Comparison of ENCODE assay signal across 20 mouse cellular contexts in genomic region chr19:25433169-25433690, GRCm38 (mm10).
DNase-seq lines count a peak whose midpoint lies in the region; ATAC-seq and TF ChIP-seq lines count a peak whose summit lies in the region.
"Had no signal": no experiment of that assay in that cellular context is flagged by ENCODE, and none has a peak within 500 bp of the region (broad histone marks: within the 10 kb centered on the region; RNA-seq: fewer than 3 reads in every experiment).

No protein-coding gene starts in this region.

- ATAC-seq in kidney, embryonic 16.5 days (ENCODE audit: low FRiP score, low TSS enrichment): no peak
- no peak for ATAC-seq in stomach, embryonic 15.5 days (ENCODE audit: insufficient read depth, low FRiP score, low read depth)
- ATAC-seq in stomach, postnatal 0 days (ENCODE audit: low FRiP score, low TSS enrichment): no peak
- no peak for ATAC-seq in stomach, embryonic 16.5 days (ENCODE audit: insufficient read depth, low FRiP score)
- ATAC-seq: lung, postnatal 0 days had no signal

- intact Hi-C loops in gastrocnemius, adult 2 months (cut with DNase I): no loop called here

- no peak overlapping the region for H3K4me3 ChIP-seq in gastrocnemius, adult 2 months
- H3K4me3 ChIP-seq in kidney, embryonic 16.5 days (ENCODE audit: low read length): no peak overlapping the region
- H3K4me3 ChIP-seq in stomach, embryonic 15.5 days (replicated peaks): no peak overlapping the region
- no peak overlapping the region for H3K4me3 ChIP-seq in stomach, postnatal 0 days (ENCODE audit: low read depth, low read length)
- no peak overlapping the region for H3K4me3 ChIP-seq in stomach, embryonic 16.5 days (replicated peaks; ENCODE audit: low read length)
- H3K4me3 ChIP-seq: hindbrain, embryonic 10.5 days had no signal

- H3K4me2 ChIP-seq in kidney, embryonic 16.5 days (replicated peaks; ENCODE audit: low read depth, low read length): no peak overlapping the region
- H3K4me2 ChIP-seq in stomach, embryonic 15.5 days: no peak overlapping the region
- H3K4me2 ChIP-seq in stomach, postnatal 0 days (replicated peaks; ENCODE audit: low read depth): no peak overlapping the region
- H3K4me2 ChIP-seq in stomach, embryonic 16.5 days (ENCODE audit: low read depth, low read length): no peak overlapping the region
- H3K4me2 ChIP-seq: liver, embryonic 11.5 days had no signal

- H3K9me3 ChIP-seq in kidney, embryonic 16.5 days (ENCODE audit: low read length): no peaks in the 10 kb centered on the region
- H3K9me3 ChIP-seq in stomach, embryonic 15.5 days: no peaks in the 10 kb centered on the region
- H3K9me3 ChIP-seq in stomach, postnatal 0 days (ENCODE audit: control insufficient read depth, low read length): no peaks in the 10 kb centered on the region
- H3K9me3 ChIP-seq in stomach, embryonic 16.5 days (replicated peaks; ENCODE audit: control insufficient read depth, low read length): no peaks in the 10 kb centered on the region
- H3K9me3 ChIP-seq: hindbrain, embryonic 10.5 days had no signal

- no peak for TF ChIP-seq EP300 in stomach, postnatal 0 days (optimal IDR thresholded peaks at IDR 0.05)

- WGBS in kidney, embryonic 16.5 days: 61% methylated on average over 7 of the region's 7 CpGs
- 55% methylated on average over 7 of the region's 7 CpGs for WGBS in stomach, embryonic 15.5 days
- WGBS in stomach, postnatal 0 days: 56% methylated on average over 7 of the region's 7 CpGs
- WGBS in stomach, embryonic 16.5 days: 56% methylated on average over 7 of the region's 7 CpGs

- peaks cover 21% of the 10 kb centered on the region for H3K36me3 ChIP-seq in kidney, embryonic 16.5 days (ENCODE audit: insufficient read depth, low read length)
- peaks cover 14% of the 10 kb centered on the region for H3K36me3 ChIP-seq in stomach, embryonic 15.5 days
- peaks cover 31% of the 10 kb centered on the region for H3K36me3 ChIP-seq in stomach, postnatal 0 days (ENCODE audit: control insufficient read depth, insufficient read depth, low read length)
- peaks cover 22% of the 10 kb centered on the region for H3K36me3 ChIP-seq in stomach, embryonic 16.5 days (ENCODE audit: control insufficient read depth, insufficient read depth, low read length)
- H3K36me3 ChIP-seq: G1E had no signal

- no peaks in the 10 kb centered on the region for H3K27me3 ChIP-seq in kidney, embryonic 16.5 days (ENCODE audit: insufficient read depth, low read length)
- no peaks in the 10 kb centered on the region for H3K27me3 ChIP-seq in stomach, embryonic 15.5 days (replicated peaks)
- H3K27me3 ChIP-seq in stomach, postnatal 0 days (ENCODE audit: control insufficient read depth, insufficient read depth, low read length): no peaks in the 10 kb centered on the region
- no peaks in the 10 kb centered on the region for H3K27me3 ChIP-seq in stomach, embryonic 16.5 days (ENCODE audit: control insufficient read depth, insufficient read depth, low read length)

- H3K4me1 ChIP-seq in kidney, embryonic 16.5 days (ENCODE audit: insufficient read depth, low read length): peaks cover 14% of the 10 kb centered on the region
- 0 out of 2 replicates have a peak, but pooled peaks cover 4% of the 10 kb centered on the region for H3K4me1 ChIP-seq in stomach, embryonic 15.5 days
- H3K4me1 ChIP-seq in stomach, postnatal 0 days (replicated peaks; ENCODE audit: control insufficient read depth, insufficient read depth): no peaks in the 10 kb centered on the region
- peaks cover 6% of the 10 kb centered on the region; the same call in 1 of the 2 replicates for H3K4me1 ChIP-seq in stomach, embryonic 16.5 days (ENCODE audit: control insufficient read depth, insufficient read depth, low read length)

- peak overlapping the region; percentile 21 for H3K27ac ChIP-seq in gastrocnemius, adult 2 months
- no peak overlapping the region for H3K27ac ChIP-seq in kidney, embryonic 16.5 days (ENCODE audit: low read length)
- 0 out of 2 replicates have a peak overlapping the region, but pooled peaks have one; percentile 8 for H3K27ac ChIP-seq in stomach, embryonic 15.5 days
- no peak overlapping the region for H3K27ac ChIP-seq in stomach, postnatal 0 days (replicated peaks)
- peak overlapping the region; percentile 38 for H3K27ac ChIP-seq in stomach, embryonic 16.5 days (ENCODE audit: low read length)
- H3K27ac ChIP-seq: hindbrain, embryonic 10.5 days had no signal

- no peak for TF ChIP-seq CTCF in gastrocnemius, adult 2 months (IDR thresholded peaks at IDR 0.05)
- no peak for TF ChIP-seq CTCF in stomach, postnatal 0 days (IDR thresholded peaks at IDR 0.05; ENCODE audit: low read depth)

- no peak overlapping the region for H3K9ac ChIP-seq in kidney, embryonic 16.5 days (replicated peaks; ENCODE audit: low read length)
- H3K9ac ChIP-seq in stomach, embryonic 15.5 days: no peak overlapping the region
- no peak overlapping the region for H3K9ac ChIP-seq in stomach, postnatal 0 days (ENCODE audit: low read length)
- no peak overlapping the region for H3K9ac ChIP-seq in stomach, embryonic 16.5 days (ENCODE audit: low read length)

- DNase-seq in gastrocnemius, adult 2 months: no peak
- no peak for DNase-seq in gastrocnemius, postnatal 25 days
- DNase-seq in kidney, postnatal 10 days: peak; percentile 54
- DNase-seq in stomach, postnatal 0 days (ENCODE audit: low spot score): no peak
- no peak for DNase-seq in embryo, embryonic 9.5 days (ENCODE audit: extremely low spot score)
- DNase-seq: adrenal gland, postnatal 14 days; cerebellum, adult 11-12 months; cerebellum, postnatal 14 days; gastrocnemius, postnatal 10 days; kidney, adult 9 months; midbrain, embryonic 14.5 days; right cerebral cortex, postnatal 4 days; thymus, postnatal 25 days had no signal

Comparison
In these comparisons a context has a peak if more than half of its experiments do, and no peak if none do; other contexts are left out.
1. H3K27ac ChIP-seq: peak in gastrocnemius, adult 2 months (single experiment), stomach, embryonic 15.5 days (single experiment) and stomach, embryonic 16.5 days (single experiment); none in kidney, embryonic 16.5 days (single experiment) and stomach, postnatal 0 days (single experiment).